Mouse (Mus musculus) mouse embryonic stem cell (cell line): Measurements from ENCODE around the gene Gm17402.

ENCODE experiments used
- in situ Hi-C, 2 experiments: fragments of 300-500 bp; cut with MboI; formaldehyde crosslinking; loops; 1 replicate in 1 of 2; 3 replicates in 1 of 2; pipeline ENCODE4 v1.14.3; 2019 to 2020; ENCODE audit warnings: low sequenced_read_pairs in 2 of 2, low pct_unique_long_range_greater_than_20kb in 1 of 2, mixed read lengths in 1 of 2; ENCODE audit not compliant: unreplicated experiment in 1 of 2

Gm17402 gene

GRCm38 (mm10) chr3:67322422-67322821, 52.5 kb downstream of the Gm17402 start:
- in situ Hi-C loops = no loop called here
